Mouse (Mus musculus) heart, embryonic 15.5 days (tissue): Measurements from ENCODE around the gene Ccdc66. TPM values are rescaled to one million over a fixed set of nuclear protein-coding genes. Genes with fewer than 3 reads are reported as not detected.

Experiments used
- ATAC-seq: fragments of 200-750 bp; cut with Nextera tagmentation; replicated peaks from 2 replicates; pipeline ENCODE4 v1.8.0; 2017; ENCODE audit warnings: low read depth, moderate TSS enrichment; ENCODE audit not compliant: insufficient number of reproducible peaks, insufficient read depth, low FRiP score
- H3K27ac ChIP-seq: fragments of 300-500 bp; sonication (generic); 2 replicates; pipeline ENCODE4 v1.5.1; 2015; ENCODE audit warnings: mild to moderate bottlenecking, inconsistent platforms
- H3K27me3 ChIP-seq: fragments of 300-500 bp; sonication (generic); 2 replicates; pipeline ENCODE4 v1.6.1; 2015; ENCODE audit warnings: inconsistent platforms
- H3K36me3 ChIP-seq: fragments of 300-500 bp; sonication (generic); 2 replicates; pipeline ENCODE4 v1.6.1; 2015; ENCODE audit warnings: mild to moderate bottlenecking, inconsistent platforms
- H3K4me1 ChIP-seq: fragments of 300-500 bp; sonication (generic); replicated peaks from 2 replicates; pipeline ENCODE4 v1.6.1; 2015; ENCODE audit warnings: inconsistent platforms
- H3K4me2 ChIP-seq: fragments of 300-500 bp; sonication (generic); 2 replicates; pipeline ENCODE4 v1.6.1; 2015; ENCODE audit warnings: inconsistent platforms, mild to moderate bottlenecking, moderate library complexity
- H3K4me3 ChIP-seq: fragments of 300-500 bp; sonication (generic); 2 replicates; pipeline ENCODE4 v1.5.1; 2015; ENCODE audit warnings: mild to moderate bottlenecking, inconsistent platforms
- H3K9ac ChIP-seq: fragments of 300-500 bp; sonication (generic); 2 replicates; pipeline ENCODE4 v1.6.1; 2015; ENCODE audit warnings: mild to moderate bottlenecking, inconsistent platforms
- H3K9me3 ChIP-seq: fragments of 300-500 bp; sonication (generic); replicated peaks from 2 replicates; pipeline ENCODE4 v1.6.1; 2016; ENCODE audit warnings: inconsistent platforms
- WGBS: fragments of 180-500 bp; shearing (Covaris S2); methylation state at CpG from one replicate; pipeline ENCODE4 v1.1.7; 2015; ENCODE audit warnings: mixed read lengths; 5-methylcytosine and 5-hydroxymethylcytosine counted together
- polyA plus RNA-seq: library from polyadenylated mRNA; unstranded; fragments of >200 nt; fragmentation: Nextera tagmentation; extraction: Ambion mirVana; gene quantifications from 2 replicates; pipeline ENCODE4 v1.2.1, GENCODE M21; 2015

Ccdc66 gene
- polyA plus RNA-seq, 1 experiment from 2014 or later, result 7.9 TPM

GRCm38 (mm10) chr14:27436826-27437225 lies 71.4 kb downstream of the Ccdc66 start:
- H3K36me3 ChIP-seq, result peaks cover 14% of the 10 kb centered on the region
- no peaks in the 10 kb centered on the region for H3K27me3 ChIP-seq
- WGBS, result 86% methylated on average over 3 of the region's 3 CpGs
- H3K9ac ChIP-seq, result no peak overlapping the region
- no peak overlapping the region for H3K4me2 ChIP-seq
- no peak overlapping the region for H3K27ac ChIP-seq
- H3K4me1 ChIP-seq, result no peaks in the 10 kb centered on the region
- ATAC-seq, result no peak
- H3K9me3 ChIP-seq, result no peaks in the 10 kb centered on the region
- H3K4me3 ChIP-seq, result no peak overlapping the region

- no peaks in the 10 kb centered on the region for H3K4me1 ChIP-seq
- no peak overlapping the region for H3K27ac ChIP-seq
- H3K4me2 ChIP-seq, result no peak overlapping the region
- H3K4me3 ChIP-seq, result no peak overlapping the region
- ATAC-seq, result no peak
- H3K9me3 ChIP-seq, result no peaks in the 10 kb centered on the region
- no peak overlapping the region for H3K9ac ChIP-seq
- H3K36me3 ChIP-seq, result peaks cover 13% of the 10 kb centered on the region
- no peaks in the 10 kb centered on the region for H3K27me3 ChIP-seq
- 100% methylated on average over 1 of the region's 1 CpGs for WGBS
Observed at GRCm38 (mm10) chr14:27436116-27436515, 72.1 kb downstream of the Ccdc66 start.

- Histone ChIP-seq H3K4me1 (peaks cover 4% of the 10 kb centered on the region), H3K36me3 (peaks cover 18% of the 10 kb centered on the region), H3K9me3 (no peaks in the 10 kb centered on the region), H3K27me3 (no peaks in the 10 kb centered on the region), H3K27ac (no peak overlapping the region), H3K9ac (no peak overlapping the region), H3K4me2 (no peak overlapping the region), H3K4me3 (no peak overlapping the region)
- WGBS, result 99% methylated on average over 2 of the region's 2 CpGs
- no peak for ATAC-seq
Observed at GRCm38 (mm10) chr14:27432064-27432463, 76.2 kb downstream of the Ccdc66 start.

Other genes starting within 250 kb of the Ccdc66 start
- 9.1 and 9.4 TPM in 2 replicates for gene Fam208a, start 79.6 kb downstream of the Ccdc66 start, polyA plus RNA-seq
- gene Erc2, start 114.0 kb upstream of the Ccdc66 start, polyA plus RNA-seq, result 2.1 and 2.2 TPM in 2 replicates